Mouse (Mus musculus): ENCODE results near the gene Psg16.

DNA sequence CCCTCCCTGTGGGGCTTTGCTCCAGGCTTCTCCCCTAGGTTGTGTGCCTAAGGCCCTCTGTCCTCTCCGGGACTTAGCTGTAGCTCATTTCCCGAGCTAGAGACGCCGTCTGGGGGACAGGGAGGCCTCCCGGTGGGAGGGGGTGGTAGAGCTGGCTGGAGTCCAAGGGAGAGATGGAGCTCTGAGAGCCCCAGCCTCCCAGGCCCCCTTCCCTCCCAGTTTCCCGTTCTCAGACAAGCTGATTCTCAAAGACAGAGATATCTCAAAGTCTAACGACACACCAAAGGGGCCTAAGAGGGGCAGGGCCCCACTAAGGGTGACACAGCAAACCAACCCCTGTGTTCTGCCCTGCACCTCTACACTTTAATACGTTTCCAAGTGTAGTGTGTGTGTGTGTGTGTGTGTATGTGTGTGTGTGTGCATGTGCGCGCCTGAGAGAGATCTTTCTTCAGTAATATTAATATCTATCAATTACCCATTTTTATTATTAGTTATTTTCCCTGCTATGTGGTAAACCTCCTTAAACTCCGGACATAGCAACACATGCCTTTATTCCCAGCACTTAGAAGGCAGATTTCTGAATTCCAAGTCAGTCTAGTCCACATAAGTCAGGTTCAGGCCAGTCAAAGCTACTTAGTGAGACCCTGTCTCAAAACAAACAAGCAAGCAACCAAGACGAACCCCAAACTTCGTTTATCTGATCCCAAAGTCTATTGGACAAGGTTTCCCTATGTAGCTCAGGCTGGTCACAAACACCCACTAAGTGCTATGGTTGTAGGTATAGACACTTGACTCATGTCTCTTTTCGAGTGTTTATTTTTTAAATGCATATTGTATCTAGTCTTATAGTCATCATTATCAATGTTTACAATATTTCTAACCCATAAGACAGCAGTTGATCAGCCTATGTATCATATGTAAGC lies 17.0 kb upstream of the Psg16 start:
- TF ChIP-seq CTCF (IDR thresholded peaks at IDR 0.05; ENCODE audit: insufficient read depth, low read length) (no peak), POLR2A (IDR thresholded peaks at IDR 0.05; ENCODE audit: borderline replicate concordance, extremely low read depth, low read depth, low read length) (no peak)
